Mouse (Mus musculus) spleen, adult 2 months (tissue): ENCODE results near the gene Ampd3. TPM values are rescaled to one million over a fixed set of nuclear protein-coding genes. Genes with fewer than 3 reads are reported as not detected.

Experiments used
- DNase-seq, 2 experiments: peaks; one replicate each; pipeline versions ENCODE4 v3.0.0 to v3.0.0-alpha.2; 2012 to 2021; ENCODE audit warnings: low spot score in 2 of 2, low read depth in 1 of 2
- H3K27ac ChIP-seq: fragments of 200-500 bp; 2 replicates; pipeline ENCODE4 v1.5.1; 2012; ENCODE audit warnings: low read length, inconsistent platforms; ENCODE audit not compliant: insufficient read depth
- H3K27me3 ChIP-seq: fragments of 200-500 bp; 2 replicates; pipeline ENCODE4 v1.6.1; 2012; ENCODE audit warnings: mild to moderate bottlenecking, moderate library complexity, low read length, inconsistent platforms; ENCODE audit not compliant: control insufficient read depth, insufficient read depth
- H3K36me3 ChIP-seq: fragments of 200-500 bp; 2 replicates; pipeline ENCODE4 v1.6.1; 2012; ENCODE audit warnings: mild to moderate bottlenecking, low read length, inconsistent platforms; ENCODE audit not compliant: control insufficient read depth, insufficient read depth
- H3K4me1 ChIP-seq: fragments of 200-500 bp; 2 replicates; pipeline ENCODE4 v1.6.1; 2011; ENCODE audit warnings: inconsistent platforms; ENCODE audit not compliant: control insufficient read depth, insufficient read depth, insufficient read length
- H3K4me3 ChIP-seq: fragments of 200-500 bp; 2 replicates; pipeline ENCODE4 v1.5.1; 2011; ENCODE audit warnings: mild to moderate bottlenecking, inconsistent platforms; ENCODE audit not compliant: insufficient read depth, insufficient read length; ENCODE audit errors: extremely low read depth
- CTCF ChIP-seq: fragments of 200-500 bp; IDR thresholded peaks from 2 replicates; pipeline ENCODE4 v1.5.1; 2011; ENCODE audit warnings: mild to moderate bottlenecking, inconsistent platforms; ENCODE audit not compliant: insufficient read depth, insufficient read length, insufficient replicate concordance; ENCODE audit errors: extremely low read depth
- POLR2A ChIP-seq: fragments of 200-500 bp; IDR thresholded peaks from 2 replicates; pipeline ENCODE4 v1.6.1; 2011; ENCODE audit warnings: low read depth, low read length, inconsistent platforms
- whole genome bisulfite sequencing: fragments of 180-500 bp; shearing (Covaris S2); methylation state at CpG from one replicate; pipeline ENCODE4 v1.1.7; 2018; 5-methylcytosine and 5-hydroxymethylcytosine counted together
- polyA plus RNA-seq: library from polyadenylated mRNA; depleted of rRNA; stranded (reverse); fragments of >200 nt; gene quantifications from 2 replicates; pipeline ENCODE4 v1.2.3, GENCODE M21; 2012

Gene Ampd3
- polyA plus RNA-seq, 1 experiment: 15.8 TPM

DNA sequence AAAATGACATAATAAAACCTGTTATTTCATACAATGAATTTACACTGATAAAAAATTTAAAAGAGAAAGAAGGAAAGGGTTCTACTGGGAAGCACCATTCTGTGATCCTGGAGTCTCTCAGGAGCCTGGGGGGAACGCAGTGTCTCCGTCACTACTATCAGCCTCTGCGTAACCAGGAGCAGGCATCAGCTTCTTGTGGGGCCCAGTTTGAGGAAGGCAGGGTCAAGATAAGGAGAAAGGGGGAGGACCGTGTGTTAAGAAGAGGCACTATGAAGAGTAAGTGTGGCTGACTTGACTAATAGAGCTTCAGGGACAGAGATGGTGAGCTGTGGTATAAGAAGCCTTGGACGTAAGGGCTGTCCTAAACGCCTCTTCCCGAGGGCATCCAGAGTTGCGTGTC is 6.7 kb downstream of the Ampd3 start:
- Histone ChIP-seq H3K4me3 (peak overlapping the region; percentile 24), H3K27me3 (no peaks in the 10 kb centered on the region), H3K36me3 (peaks cover 2% of the 10 kb centered on the region; the same call in 1 of the 2 replicates), H3K4me1 (peaks cover 32% of the 10 kb centered on the region), H3K27ac (0 out of 2 replicates have a peak overlapping the region, but pooled peaks have one; percentile 26)
- no peak for DNase-seq
- TF ChIP-seq CTCF: no peak
- TF ChIP-seq POLR2A: no peak
- WGBS: 78% methylated on average over 8 of the region's 8 CpGs

DNA sequence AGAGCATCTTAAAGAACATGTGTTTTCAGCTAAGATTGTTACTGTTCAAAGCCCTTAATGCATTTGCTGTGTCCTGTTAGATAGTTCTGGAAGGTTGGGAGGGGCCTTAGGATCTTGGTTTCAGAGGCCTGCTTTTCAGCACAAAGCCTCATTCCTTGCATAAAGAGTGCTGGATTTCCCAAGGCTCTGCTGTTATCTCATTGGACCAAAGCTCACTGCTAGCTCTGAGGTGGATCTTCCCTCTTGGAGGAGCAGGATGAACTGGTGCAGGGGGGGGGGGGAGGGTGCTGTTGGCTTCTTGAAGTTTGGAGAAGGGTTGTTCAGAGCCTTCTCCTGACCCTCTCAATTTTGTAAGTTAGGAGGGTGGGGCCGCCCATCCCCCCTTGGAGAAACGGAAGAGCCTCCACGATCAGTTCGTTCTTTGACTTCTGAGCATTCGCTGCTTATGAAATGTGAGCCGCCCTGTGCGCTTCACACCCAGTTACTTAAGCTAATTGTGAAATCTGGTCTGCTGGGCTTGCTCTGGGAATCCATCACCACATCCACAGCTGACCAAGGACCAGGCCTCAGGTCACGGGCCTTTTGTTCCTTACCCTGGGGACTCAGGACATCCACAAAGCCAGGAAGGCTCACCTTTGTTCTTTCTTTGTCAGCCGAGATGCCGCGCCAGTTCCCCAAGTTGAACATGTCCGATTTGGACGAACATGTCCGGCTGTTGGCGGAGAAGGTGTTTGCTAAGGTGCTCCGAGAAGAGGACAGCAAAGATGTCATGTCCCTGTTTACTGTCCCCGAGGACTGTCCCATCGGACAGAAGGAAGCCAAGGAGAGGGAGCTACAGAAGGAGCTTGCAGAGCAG is 9.4 kb downstream of the Ampd3 start:
- TF ChIP-seq CTCF: no peak
- DNase-seq: no peak
- 90% methylated on average over 18 of the region's 18 CpGs for WGBS
- H3K27ac ChIP-seq: no peak overlapping the region
- no peaks in the 10 kb centered on the region for H3K27me3 ChIP-seq
- H3K36me3 ChIP-seq: peaks cover 2% of the 10 kb centered on the region; the same call in 1 of the 2 replicates
- no peak overlapping the region for H3K4me3 ChIP-seq
- peaks cover 28% of the 10 kb centered on the region for H3K4me1 ChIP-seq

DNA sequence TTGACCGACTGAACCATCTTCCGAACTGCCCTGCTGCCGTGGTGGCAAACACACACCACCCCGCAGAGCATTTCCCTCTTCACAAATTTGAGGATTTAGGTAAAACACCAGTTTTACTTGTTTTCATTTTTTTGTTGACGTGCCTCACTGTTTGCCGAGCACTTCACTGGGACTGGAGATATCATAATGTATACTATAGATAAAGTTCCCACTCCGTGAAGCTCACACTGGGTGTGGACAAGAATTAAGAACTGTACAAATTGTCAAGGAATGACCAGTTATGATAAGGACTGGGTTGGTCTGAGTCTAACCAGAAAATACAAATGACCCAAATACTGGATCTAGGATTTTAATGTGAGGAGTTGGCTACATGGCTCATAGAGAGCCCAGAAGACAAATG is 10.9 kb downstream of the Ampd3 start:
- H3K36me3 ChIP-seq: peaks cover 2% of the 10 kb centered on the region; the same call in 1 of the 2 replicates
- 89% methylated on average over 7 of the region's 7 CpGs for whole genome bisulfite sequencing
- no peak overlapping the region for H3K4me3 ChIP-seq
- DNase-seq: no peak
- H3K4me1 ChIP-seq: peaks cover 16% of the 10 kb centered on the region; the same call in 1 of the 2 replicates
- H3K27ac ChIP-seq: peak overlapping the region; percentile 21; the same call in 1 of the 2 replicates
- no peak for TF ChIP-seq CTCF
- TF ChIP-seq POLR2A: no peak
- no peaks in the 10 kb centered on the region for H3K27me3 ChIP-seq

DNA sequence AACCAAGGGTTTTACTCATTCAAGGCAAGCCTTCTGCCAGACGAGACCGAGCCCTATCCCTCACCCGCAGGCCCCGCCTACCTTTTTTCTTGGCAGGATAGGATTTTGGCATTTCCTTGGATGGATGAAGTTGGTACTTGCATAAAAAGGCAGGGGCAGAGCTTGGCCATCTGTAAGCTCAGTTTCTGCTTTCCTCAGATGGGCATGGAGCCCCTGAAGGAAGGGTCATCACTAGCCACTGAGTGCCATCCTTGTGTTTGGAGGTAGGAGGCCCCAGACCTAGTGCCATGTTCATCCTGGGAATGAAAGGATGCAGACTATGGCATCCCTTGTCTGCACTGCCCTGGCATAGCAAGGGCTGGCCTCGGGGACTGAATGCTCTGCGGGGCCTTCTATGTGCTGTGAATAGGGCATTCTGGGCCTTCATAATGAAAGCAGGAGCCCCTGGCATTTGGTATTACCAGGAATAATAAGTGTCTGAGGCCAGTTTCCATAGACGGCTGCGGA is 11.7 kb downstream of the Ampd3 start:
- Histone ChIP-seq H3K27ac (no peak overlapping the region), H3K27me3 (no peaks in the 10 kb centered on the region), H3K4me1 (peaks cover 13% of the 10 kb centered on the region; the same call in 1 of the 2 replicates), H3K4me3 (no peak overlapping the region), H3K36me3 (peaks cover 2% of the 10 kb centered on the region; the same call in 1 of the 2 replicates)
- no peak for TF ChIP-seq POLR2A
- no peak for TF ChIP-seq CTCF
- no peak for DNase-seq
- WGBS: 98% methylated on average over 8 of the region's 8 CpGs

DNA sequence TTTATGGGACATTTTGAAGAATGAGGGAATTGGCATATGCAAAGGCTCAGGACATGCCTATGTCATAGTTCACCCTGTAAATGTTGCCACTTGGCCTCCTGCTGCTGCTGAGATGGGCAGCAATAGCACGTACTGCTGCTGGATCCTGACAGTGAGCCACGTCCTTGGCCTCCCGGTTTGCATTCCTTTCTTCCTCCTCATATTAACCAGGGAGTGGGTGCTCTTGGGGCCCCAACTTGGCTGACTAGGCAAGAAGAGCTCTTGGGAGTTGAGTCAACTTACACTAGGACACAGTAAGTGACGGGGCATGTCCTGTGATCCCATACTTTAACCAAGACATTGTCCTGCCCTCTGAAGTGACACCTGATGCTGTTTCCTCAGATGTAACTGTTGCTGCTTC is 12.5 kb downstream of the Ampd3 start:
- TF ChIP-seq POLR2A: no peak
- TF ChIP-seq CTCF: no peak
- 87% methylated on average over 4 of the region's 4 CpGs for WGBS
- Histone ChIP-seq H3K27me3 (no peaks in the 10 kb centered on the region), H3K4me3 (no peak overlapping the region), H3K36me3 (peaks cover 2% of the 10 kb centered on the region; the same call in 1 of the 2 replicates), H3K27ac (no peak overlapping the region), H3K4me1 (peaks cover 13% of the 10 kb centered on the region; the same call in 1 of the 2 replicates)
- DNase-seq: no peak

DNA sequence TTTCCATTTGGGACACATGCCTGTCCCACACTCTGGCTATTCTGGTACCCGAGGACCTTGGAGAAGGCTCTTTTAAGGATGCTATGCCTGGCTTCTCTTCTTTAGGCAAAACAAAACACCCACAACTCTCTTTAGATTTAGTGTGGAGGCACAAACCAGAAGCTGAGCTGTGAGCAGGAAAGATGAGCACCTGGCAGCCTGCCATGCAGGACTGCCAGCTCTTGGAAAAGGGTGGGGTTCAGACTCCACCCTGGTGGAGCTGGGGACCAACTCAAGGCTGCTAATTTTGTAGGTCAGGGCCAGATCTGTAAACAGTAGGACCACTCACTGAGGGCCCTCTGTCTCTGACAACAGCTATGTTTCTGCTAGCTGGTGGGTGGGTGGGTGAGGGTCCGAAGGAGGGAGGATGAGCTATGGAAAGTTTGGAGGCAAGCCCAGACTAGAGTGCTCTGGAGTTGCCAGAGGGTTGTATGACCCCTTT is 13.3 kb downstream of the Ampd3 start:
- peaks cover 2% of the 10 kb centered on the region; the same call in 1 of the 2 replicates for H3K36me3 ChIP-seq
- H3K27ac ChIP-seq: no peak overlapping the region
- H3K27me3 ChIP-seq: no peaks in the 10 kb centered on the region
- DNase-seq: no peak
- TF ChIP-seq POLR2A (no peak), CTCF (no peak)
- H3K4me3 ChIP-seq: no peak overlapping the region
- peaks cover 11% of the 10 kb centered on the region; the same call in 1 of the 2 replicates for H3K4me1 ChIP-seq
- WGBS: 84% methylated on average over 2 of the region's 2 CpGs

DNA sequence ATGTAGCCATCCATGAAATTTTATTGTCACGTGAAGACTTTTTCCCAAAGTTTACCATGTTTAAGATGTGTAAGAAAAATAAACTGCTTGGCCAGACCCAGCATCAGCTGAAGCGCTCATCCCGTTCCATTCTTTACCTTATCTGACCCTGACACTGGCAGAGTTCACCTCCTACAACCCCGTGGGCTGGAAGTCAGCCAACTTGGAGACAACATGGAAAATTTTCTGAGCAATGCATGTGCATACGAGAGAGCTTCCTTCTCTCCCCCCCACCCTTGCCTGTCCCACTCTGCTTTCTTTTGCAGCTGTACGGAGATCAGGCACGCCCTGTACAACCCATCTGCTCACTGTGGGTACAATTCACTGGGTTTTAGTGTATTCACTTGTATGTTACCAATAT is 14.1 kb downstream of the Ampd3 start:
- Histone ChIP-seq H3K27me3 (no peaks in the 10 kb centered on the region), H3K4me3 (no peak overlapping the region), H3K27ac (no peak overlapping the region), H3K36me3 (peaks cover 2% of the 10 kb centered on the region; the same call in 1 of the 2 replicates), H3K4me1 (peaks cover 3% of the 10 kb centered on the region; the same call in 1 of the 2 replicates)
- 69% methylated on average over 7 of the region's 7 CpGs for WGBS
- TF ChIP-seq CTCF (no peak), POLR2A (no peak)
- DNase-seq: no peak
